Mouse (Mus musculus) lung, embryonic 15.5 days (tissue): ENCODE results near the gene Plpp7. TPM values are rescaled to one million over a fixed set of nuclear protein-coding genes. Genes with fewer than 3 reads are reported as not detected.

Experiments used
- ATAC-seq: fragments of 200-750 bp; cut with Nextera tagmentation; 2 replicates; pipeline ENCODE4 v1.8.0; 2017; ENCODE audit warnings: moderate number of reproducible peaks, borderline replicate concordance; ENCODE audit not compliant: low FRiP score, low TSS enrichment; ENCODE audit errors: extremely low read depth
- H3K27ac ChIP-seq: fragments of 300-500 bp; sonication (generic); 2 replicates; pipeline ENCODE4 v1.5.1; 2015; ENCODE audit warnings: moderate library complexity, mild to moderate bottlenecking, inconsistent platforms
- H3K27me3 ChIP-seq: fragments of 300-500 bp; sonication (generic); 2 replicates; pipeline ENCODE4 v1.6.1; 2015; ENCODE audit warnings: inconsistent platforms
- H3K36me3 ChIP-seq: fragments of 300-500 bp; sonication (generic); 2 replicates; pipeline ENCODE4 v1.6.1; 2015; ENCODE audit warnings: inconsistent platforms
- H3K4me1 ChIP-seq: fragments of 300-500 bp; sonication (generic); 2 replicates; pipeline ENCODE4 v1.6.1; 2015; ENCODE audit warnings: inconsistent platforms
- H3K4me2 ChIP-seq: fragments of 300-500 bp; sonication (generic); 2 replicates; pipeline ENCODE4 v1.6.1; 2015; ENCODE audit warnings: inconsistent platforms, mild to moderate bottlenecking, moderate library complexity
- H3K4me3 ChIP-seq: fragments of 300-500 bp; sonication (generic); 2 replicates; pipeline ENCODE4 v1.5.1; 2015; ENCODE audit warnings: mild to moderate bottlenecking, inconsistent platforms
- H3K9ac ChIP-seq: fragments of 300-500 bp; sonication (generic); 2 replicates; pipeline ENCODE4 v1.6.1; 2015; ENCODE audit warnings: inconsistent platforms
- H3K9me3 ChIP-seq: fragments of 300-500 bp; sonication (generic); 2 replicates; pipeline ENCODE4 v1.6.1; 2016; ENCODE audit warnings: inconsistent platforms
- WGBS: fragments of 180-500 bp; shearing (Covaris S2); methylation state at CpG from one replicate; pipeline ENCODE4 v1.1.7; 2015; 5-methylcytosine and 5-hydroxymethylcytosine counted together
- polyA plus RNA-seq: library from polyadenylated mRNA; unstranded; fragments of >200 nt; fragmentation: Nextera tagmentation; extraction: Ambion mirVana; gene quantifications from 2 replicates; pipeline ENCODE4 v1.2.1, GENCODE M21; 2015

Gene Plpp7
- polyA plus RNA-seq, 1 experiment from 2014 or later, result 4.2 TPM

GRCm38 (mm10) chr2:32087606-32088005, 7.7 kb upstream of the Plpp7 start:
- Histone ChIP-seq H3K9ac (no peak overlapping the region), H3K36me3 (no peaks in the 10 kb centered on the region), H3K4me3 (no peak overlapping the region), H3K27ac (no peak overlapping the region), H3K9me3 (no peaks in the 10 kb centered on the region), H3K27me3 (peaks cover 53% of the 10 kb centered on the region), H3K4me2 (no peak overlapping the region), H3K4me1 (peaks cover 28% of the 10 kb centered on the region)
- WGBS, result 56% methylated on average over 4 of the region's 4 CpGs
- ATAC-seq, result no peak

GRCm38 (mm10) chr2:32088372-32088981, 6.9 kb upstream of the Plpp7 start:
- H3K4me3 ChIP-seq, result peak overlapping the region; percentile 16; the same call in 1 of the 2 replicates
- 3% methylated on average over 35 of the region's 35 CpGs for WGBS
- H3K4me2 ChIP-seq, result peak overlapping the region; percentile 59
- no peak for ATAC-seq
- peaks cover 44% of the 10 kb centered on the region for H3K27me3 ChIP-seq
- H3K9me3 ChIP-seq, result no peaks in the 10 kb centered on the region
- no peaks in the 10 kb centered on the region for H3K36me3 ChIP-seq
- H3K9ac ChIP-seq, result no peak overlapping the region
- H3K4me1 ChIP-seq, result peaks cover 22% of the 10 kb centered on the region
- H3K27ac ChIP-seq, result no peak overlapping the region

- Histone ChIP-seq H3K27me3 (peaks cover 33% of the 10 kb centered on the region), H3K4me3 (no peak overlapping the region), H3K4me1 (peaks cover 11% of the 10 kb centered on the region), H3K36me3 (no peaks in the 10 kb centered on the region), H3K4me2 (no peak overlapping the region), H3K9me3 (no peaks in the 10 kb centered on the region), H3K9ac (no peak overlapping the region), H3K27ac (no peak overlapping the region)
- no peak for ATAC-seq
- 58% methylated on average over 3 of the region's 3 CpGs for WGBS
These were observed 5.7 kb upstream of the Plpp7 start for GRCm38 (mm10) chr2:32089606-32090005.

- Histone ChIP-seq H3K4me2 (no peak overlapping the region), H3K4me3 (no peak overlapping the region), H3K36me3 (no peaks in the 10 kb centered on the region), H3K9me3 (no peaks in the 10 kb centered on the region), H3K9ac (no peak overlapping the region), H3K4me1 (peaks cover 11% of the 10 kb centered on the region), H3K27ac (no peak overlapping the region), H3K27me3 (peaks cover 30% of the 10 kb centered on the region)
- 68% methylated on average over 2 of the region's 2 CpGs for WGBS
- ATAC-seq, result no peak
These were observed 5.2 kb upstream of the Plpp7 start for GRCm38 (mm10) chr2:32090145-32090544.

GRCm38 (mm10) chr2:32091956-32092355, 3.4 kb upstream of the Plpp7 start:
- Histone ChIP-seq H3K9ac (no peak overlapping the region), H3K4me2 (no peak overlapping the region), H3K4me1 (peaks cover 14% of the 10 kb centered on the region), H3K36me3 (no peaks in the 10 kb centered on the region), H3K27me3 (peaks cover 18% of the 10 kb centered on the region), H3K27ac (no peak overlapping the region), H3K4me3 (no peak overlapping the region), H3K9me3 (no peaks in the 10 kb centered on the region)
- no peak for ATAC-seq
- WGBS, result 54% methylated on average over 3 of the region's 3 CpGs

GRCm38 (mm10) chr2:32094001-32094707, 1.2 kb upstream of the Plpp7 start:
- Histone ChIP-seq H3K4me2 (no peak overlapping the region), H3K4me1 (peaks cover 4% of the 10 kb centered on the region; the same call in 1 of the 2 replicates), H3K9me3 (no peaks in the 10 kb centered on the region), H3K27ac (no peak overlapping the region), H3K36me3 (no peaks in the 10 kb centered on the region), H3K4me3 (no peak overlapping the region), H3K27me3 (peaks cover 4% of the 10 kb centered on the region; the same call in 1 of the 2 replicates), H3K9ac (no peak overlapping the region)
- no peak for ATAC-seq
- WGBS, result 82% methylated on average over 7 of the region's 7 CpGs

GRCm38 (mm10) chr2:32096122-32096420, 743 bp downstream of the Plpp7 start:
- peaks cover 3% of the 10 kb centered on the region; the same call in 1 of the 2 replicates for H3K4me1 ChIP-seq
- no peak overlapping the region for H3K27ac ChIP-seq
- 0 out of 2 replicates have a peak overlapping the region, but pooled peaks have one; percentile 40 for H3K9ac ChIP-seq
- no peaks in the 10 kb centered on the region for H3K36me3 ChIP-seq
- 84% methylated on average over 10 of the region's 10 CpGs for WGBS
- H3K4me3 ChIP-seq, result peak overlapping the region; percentile 33
- H3K4me2 ChIP-seq, result peak overlapping the region; percentile 51
- H3K9me3 ChIP-seq, result no peaks in the 10 kb centered on the region
- peak; percentile 27; the same call in 1 of the 2 replicates for ATAC-seq
- no peaks in the 10 kb centered on the region for H3K27me3 ChIP-seq

- WGBS, result 52% methylated on average over 5 of the region's 5 CpGs
- no peak for ATAC-seq
- Histone ChIP-seq H3K36me3 (no peaks in the 10 kb centered on the region), H3K4me3 (no peak overlapping the region), H3K9me3 (no peaks in the 10 kb centered on the region), H3K4me2 (no peak overlapping the region), H3K27me3 (no peaks in the 10 kb centered on the region), H3K9ac (no peak overlapping the region), H3K4me1 (no peaks in the 10 kb centered on the region), H3K27ac (no peak overlapping the region)
These were observed 7.6 kb downstream of the Plpp7 start for GRCm38 (mm10) chr2:32102944-32103343.

- Histone ChIP-seq H3K27ac (no peak overlapping the region), H3K9ac (no peak overlapping the region), H3K4me1 (no peaks in the 10 kb centered on the region), H3K4me3 (no peak overlapping the region), H3K27me3 (no peaks in the 10 kb centered on the region), H3K4me2 (no peak overlapping the region), H3K36me3 (no peaks in the 10 kb centered on the region), H3K9me3 (no peaks in the 10 kb centered on the region)
- 63% methylated on average over 7 of the region's 7 CpGs for WGBS
- no peak for ATAC-seq
These were observed 8.2 kb downstream of the Plpp7 start for GRCm38 (mm10) chr2:32103557-32103956.

- no peaks in the 10 kb centered on the region for H3K4me1 ChIP-seq
- no peak overlapping the region for H3K27ac ChIP-seq
- WGBS, result 78% methylated on average over 7 of the region's 7 CpGs
- no peaks in the 10 kb centered on the region for H3K27me3 ChIP-seq
- ATAC-seq, result no peak
- no peaks in the 10 kb centered on the region for H3K36me3 ChIP-seq
- H3K9me3 ChIP-seq, result no peaks in the 10 kb centered on the region
- H3K4me2 ChIP-seq, result no peak overlapping the region
- no peak overlapping the region for H3K9ac ChIP-seq
- H3K4me3 ChIP-seq, result no peak overlapping the region
These were observed 8.8 kb downstream of the Plpp7 start for GRCm38 (mm10) chr2:32104122-32104521.

GRCm38 (mm10) chr2:32105117-32105913, 10.0 kb downstream of the Plpp7 start:
- Histone ChIP-seq H3K27me3 (no peaks in the 10 kb centered on the region), H3K36me3 (no peaks in the 10 kb centered on the region), H3K9me3 (no peaks in the 10 kb centered on the region), H3K4me1 (no peaks in the 10 kb centered on the region), H3K9ac (no peak overlapping the region), H3K4me3 (no peak overlapping the region), H3K4me2 (no peak overlapping the region), H3K27ac (no peak overlapping the region)
- no peak for ATAC-seq
- 72% methylated on average over 16 of the region's 16 CpGs for WGBS

- no peak overlapping the region for H3K27ac ChIP-seq
- no peaks in the 10 kb centered on the region for H3K4me1 ChIP-seq
These were observed 10.6 kb downstream of the Plpp7 start for GRCm38 (mm10) chr2:32105930-32106329.

More at GRCm38 (mm10) chr2:32105930-32106329, 10.6 kb downstream of the Plpp7 start:
- no peaks in the 10 kb centered on the region for H3K27me3 ChIP-seq
- H3K4me3 ChIP-seq, result no peak overlapping the region
- no peak overlapping the region for H3K4me2 ChIP-seq
- no peaks in the 10 kb centered on the region for H3K36me3 ChIP-seq
- ATAC-seq, result no peak
- H3K9me3 ChIP-seq, result no peaks in the 10 kb centered on the region
- 69% methylated on average over 7 of the region's 7 CpGs for WGBS
- no peak overlapping the region for H3K9ac ChIP-seq
